Mouse (Mus musculus) forebrain, embryonic 10.5 days (tissue): ENCODE measurements around the gene Afg3l1. TPM values are rescaled to one million over a fixed set of nuclear protein-coding genes. Genes with fewer than 3 reads are reported as not detected.
"Not testable (repeated sequence)": the region's sequence is repeated elsewhere in the genome, so short reads cannot be mapped to it uniquely, and the experiment has no call there.

Experiments
- DNase-seq: peaks from one replicate; pipeline ENCODE4 v3.0.0-alpha.2; 2017; ENCODE audit warnings: low spot score; ENCODE audit errors: extremely low spot score
- H3K27ac ChIP-seq: fragments of 300-500 bp; sonication (generic); 2 replicates; pipeline ENCODE4 v1.5.1; 2016; ENCODE audit warnings: mild to moderate bottlenecking
- H3K27me3 ChIP-seq: fragments of 300-500 bp; sonication (generic); 2 replicates; pipeline ENCODE4 v1.6.1; 2016; ENCODE audit warnings: mild to moderate bottlenecking; ENCODE audit not compliant: poor library complexity, severe bottlenecking
- H3K36me3 ChIP-seq: fragments of 300-500 bp; sonication (generic); replicated peaks from 2 replicates; pipeline ENCODE4 v1.6.1; 2016; ENCODE audit warnings: mild to moderate bottlenecking, moderate library complexity
- H3K4me1 ChIP-seq: fragments of 300-500 bp; sonication (generic); 2 replicates; pipeline ENCODE4 v1.6.1; 2016
- H3K4me3 ChIP-seq: fragments of 300-500 bp; sonication (generic); 2 replicates; pipeline ENCODE4 v1.5.1; 2016; ENCODE audit warnings: mild to moderate bottlenecking, moderate library complexity
- H3K9me3 ChIP-seq: fragments of 300-500 bp; sonication (generic); 2 replicates; pipeline ENCODE4 v1.6.1; 2016; ENCODE audit warnings: mild to moderate bottlenecking, moderate library complexity
- WGBS: fragments of 180-500 bp; shearing (Covaris S2); methylation state at CpG from one replicate; pipeline ENCODE4 v1.1.7; 2016; 5-methylcytosine and 5-hydroxymethylcytosine counted together
- polyA plus RNA-seq: library from polyadenylated mRNA; unstranded; fragments of >200 nt; fragmentation: Nextera tagmentation; extraction: Ambion mirVana; gene quantifications from 2 replicates; pipeline ENCODE4 v1.2.1, GENCODE M21; 2016

The Afg3l1 gene
- polyA plus RNA-seq, 1 experiment from 2014 or later, result 69.7 TPM

DNA sequence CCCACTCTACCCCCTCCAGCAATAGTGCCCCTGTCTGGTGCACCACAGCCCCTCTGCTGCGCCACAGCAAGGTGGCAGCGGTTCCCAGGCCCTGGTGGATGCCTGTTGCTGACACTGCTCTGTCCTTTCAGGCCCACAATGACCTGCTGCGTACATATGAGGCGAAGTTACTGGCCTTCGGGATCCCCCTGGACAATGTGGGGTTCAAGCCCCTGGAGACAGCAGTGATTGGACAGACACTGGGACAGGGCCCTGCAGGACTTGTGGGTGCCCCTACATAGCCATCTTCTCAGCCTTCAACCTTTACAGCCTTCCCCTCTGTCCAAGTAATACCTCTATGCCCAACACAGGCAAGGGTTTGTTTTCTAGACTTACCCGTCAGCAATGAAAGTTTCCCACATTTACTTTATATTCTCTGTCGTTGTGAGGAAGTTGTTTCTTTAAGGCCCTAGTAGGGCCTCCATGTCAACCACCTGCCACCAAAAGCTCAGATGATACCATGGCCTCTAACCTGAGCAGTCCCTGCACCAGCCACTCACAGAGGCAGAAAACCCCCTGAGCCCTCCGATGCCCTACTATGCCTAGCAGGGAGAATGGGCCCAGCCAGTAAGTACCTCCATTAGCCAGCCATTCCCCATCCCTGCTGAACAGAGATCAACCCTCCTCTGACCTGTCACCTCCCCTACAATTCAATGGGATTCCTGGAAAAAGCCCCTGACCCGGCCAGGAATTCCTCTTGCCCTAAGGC, 58.7 kb downstream of the Afg3l1 start:
- Histone ChIP-seq H3K36me3 (peaks cover 57% of the 10 kb centered on the region), H3K4me3 (no peak overlapping the region), H3K27ac (no peak overlapping the region), H3K4me1 (peaks cover 4% of the 10 kb centered on the region), H3K9me3 (no peaks in the 10 kb centered on the region), H3K27me3 (peaks cover 34% of the 10 kb centered on the region)
- no peak for DNase-seq
- 88% methylated on average over 9 of the region's 9 CpGs for WGBS

- H3K9me3 ChIP-seq, result no peaks in the 10 kb centered on the region
- no peak overlapping the region for H3K27ac ChIP-seq
- no peak for DNase-seq
- no peak overlapping the region for H3K4me3 ChIP-seq
- H3K4me1 ChIP-seq, result peaks cover 4% of the 10 kb centered on the region
- WGBS, result 39% methylated on average over 10 of the region's 10 CpGs
- H3K36me3 ChIP-seq, result peaks cover 51% of the 10 kb centered on the region
- H3K27me3 ChIP-seq, result peaks cover 34% of the 10 kb centered on the region
Measured at GRCm38 (mm10) chr8:123536990-123537380, 59.3 kb downstream of the Afg3l1 start.

- not testable (repeated sequence) for H3K4me3 ChIP-seq, H3K9me3 ChIP-seq, H3K4me1 ChIP-seq, H3K27ac ChIP-seq, DNase-seq
- Histone ChIP-seq H3K27me3 (peaks cover 34% of the 10 kb centered on the region), H3K36me3 (peaks cover 45% of the 10 kb centered on the region)
- WGBS, result 76% methylated on average over 7 of the region's 14 CpGs
Measured at GRCm38 (mm10) chr8:123537641-123538040, 59.9 kb downstream of the Afg3l1 start.

Other genes with a start within 250 kb of the Afg3l1 start
- gene Spata2l, start 241.7 kb upstream of the Afg3l1 start, polyA plus RNA-seq, result 1.4 and 1.8 TPM in 2 replicates
- 23.4 and 24.0 TPM in 2 replicates for gene Zfp276, start 223.7 kb upstream of the Afg3l1 start, polyA plus RNA-seq
- 21.2 and 23.5 TPM in 2 replicates for gene Vps9d1, start 223.6 kb upstream of the Afg3l1 start, polyA plus RNA-seq
- gene Fanca, start 159.3 kb upstream of the Afg3l1 start, polyA plus RNA-seq, result 49.6 and 52.3 TPM in 2 replicates
- 6.5 and 6.9 TPM in 2 replicates for gene Spire2, start 145.2 kb upstream of the Afg3l1 start, polyA plus RNA-seq
- 146 and 151 TPM in 2 replicates for gene Tcf25, start 104.2 kb upstream of the Afg3l1 start, polyA plus RNA-seq
- gene Mc1r, start 70.8 kb upstream of the Afg3l1 start, polyA plus RNA-seq, result 0.06 and 0.07 TPM in 2 replicates
- gene Tubb3, start 66.5 kb upstream of the Afg3l1 start, polyA plus RNA-seq, result 205 and 261 TPM in 2 replicates
- gene Def8, start 54.4 kb upstream of the Afg3l1 start, polyA plus RNA-seq, result 45.9 and 49.9 TPM in 2 replicates
- gene Dbndd1, start 37.6 kb downstream of the Afg3l1 start, polyA plus RNA-seq, result 13.7 and 14.0 TPM in 2 replicates
- gene Gas8, start 40.9 kb downstream of the Afg3l1 start, polyA plus RNA-seq, result 42.7 and 45.7 TPM in 2 replicates
- 5.9 and 6.0 TPM in 2 replicates for gene Rhou, start 176.0 kb downstream of the Afg3l1 start, polyA plus RNA-seq